Mouse (Mus musculus): ENCODE data around the gene Taok3. TPM values are rescaled to one million over a fixed set of nuclear protein-coding genes. Genes with fewer than 3 reads are reported as not detected.

Gene Taok3
- 29.8 and 35.4 TPM in 2 replicates for total RNA-seq (2021)
- long read RNA-seq, experiment 1, full-length matches to known transcripts = 3 of 6 reads
- long read RNA-seq, experiment 1, partial matches to known transcripts = 1 of 6 reads
- long read RNA-seq, experiment 1, other reads (novel, unspliced or antisense) = 2 of 6 reads
- long read RNA-seq, experiment 2, full-length matches to known transcripts = 5 of 8 reads
- long read RNA-seq, experiment 2, partial matches to known transcripts = 2 of 8 reads
- long read RNA-seq, experiment 2, other reads (novel, unspliced or antisense) = 1 of 8 reads

GRCm38 (mm10) chr5:117119777-117120488 is at the start of gene Taok3:
TSS of gene Taok3 (plus strand) at chr5:117120129.
- DNase-seq = peak; percentile 100

GRCm38 (mm10) chr5:117087718-117088117 is 32.2 kb upstream of the Taok3 start:
- DNase-seq = no peak

- no peak for DNase-seq
These were observed 30.8 kb upstream of the Taok3 start for GRCm38 (mm10) chr5:117089147-117089546.

GRCm38 (mm10) chr5:117089786-117090185 is 30.1 kb upstream of the Taok3 start:
- DNase-seq = no peak

GRCm38 (mm10) chr5:117094431-117094830 is 25.5 kb upstream of the Taok3 start:
- peak; percentile 55 for DNase-seq

- DNase-seq = peak; percentile 64
These were observed 23.2 kb upstream of the Taok3 start for GRCm38 (mm10) chr5:117096716-117097115.

GRCm38 (mm10) chr5:117099008-117099407 is 20.9 kb upstream of the Taok3 start:
- DNase-seq = no peak

GRCm38 (mm10) chr5:117099742-117100141 is 20.2 kb upstream of the Taok3 start:
- no peak for DNase-seq

GRCm38 (mm10) chr5:117103194-117103929 is 16.6 kb upstream of the Taok3 start:
- no peak for DNase-seq

- DNase-seq = no peak
These were observed 15.6 kb upstream of the Taok3 start for GRCm38 (mm10) chr5:117104329-117104728.

GRCm38 (mm10) chr5:117105761-117106160 is 14.2 kb upstream of the Taok3 start:
- no peak for DNase-seq

- DNase-seq = no peak
These were observed 11.6 kb upstream of the Taok3 start for GRCm38 (mm10) chr5:117108292-117108691.

- DNase-seq = no peak
These were observed 11.2 kb upstream of the Taok3 start for GRCm38 (mm10) chr5:117108731-117109130.

GRCm38 (mm10) chr5:117109522-117109921 is 10.4 kb upstream of the Taok3 start:
- peak; percentile 53 for DNase-seq

- no peak for DNase-seq
These were observed 8.7 kb upstream of the Taok3 start for GRCm38 (mm10) chr5:117111064-117111773.

GRCm38 (mm10) chr5:117111774-117112112 is 8.2 kb upstream of the Taok3 start:
- DNase-seq = no peak

GRCm38 (mm10) chr5:117113330-117113729 is 6.6 kb upstream of the Taok3 start:
- DNase-seq = peak; percentile 46

GRCm38 (mm10) chr5:117114581-117115192 is 5.2 kb upstream of the Taok3 start:
- DNase-seq = no peak

- peak; percentile 75 for DNase-seq
These were observed 4.6 kb upstream of the Taok3 start for GRCm38 (mm10) chr5:117115193-117115767.

GRCm38 (mm10) chr5:117115836-117116366 is 4.0 kb upstream of the Taok3 start, which contains the start of gene Suds3:
TSS of gene Suds3 (minus strand) at chr5:117116113.
- peak; percentile 96 for DNase-seq

- DNase-seq = no peak
These were observed 3.3 kb upstream of the Taok3 start for GRCm38 (mm10) chr5:117116660-117117059.

All from adrenal gland, postnatal 14 days (tissue).